Mouse (Mus musculus): ENCODE measurements around the gene Lrrfip2.

GRCm38 (mm10) chr9:111149188-111149945 is 32.0 kb downstream of the Lrrfip2 start:
- 0 out of 2 replicates have a peak, but pooled peaks have one; percentile 11 for TF ChIP-seq CTCF (IDR thresholded peaks at IDR 0.05; ENCODE audit: low read depth)
- no peak for TF ChIP-seq EP300 (IDR thresholded peaks at IDR 0.05; ENCODE audit: low read depth)
